Mouse (Mus musculus): Measurements from ENCODE around the gene Ywhag. TPM values are rescaled to one million over a fixed set of nuclear protein-coding genes. Genes with fewer than 3 reads are reported as not detected.
A peak's percentile ranks its signal among the peaks of the same experiment; 100 is the strongest.

The Ywhag gene
- polyA plus RNA-seq, 1 experiment, result 58.1 TPM

GRCm38 (mm10) chr5:135916051-135916565 lies 18.3 kb downstream of the Ywhag start:
- Histone ChIP-seq H3K4me3 (replicated peaks; ENCODE audit: control insufficient read depth, low read depth, low read length) (no peak overlapping the region), H3K27ac (ENCODE audit: control insufficient read depth, insufficient read depth, low read depth, low read length, poor library complexity) (no peak overlapping the region), H3K4me1 (ENCODE audit: control insufficient read depth, insufficient read depth, low read length) (peaks cover 3% of the 10 kb centered on the region)
- TF ChIP-seq CTCF (IDR thresholded peaks at IDR 0.05; ENCODE audit: control insufficient read depth, insufficient read depth, low read length) (no peak), POLR2A (IDR thresholded peaks at IDR 0.05; ENCODE audit: borderline replicate concordance, control insufficient read depth, low read depth, low read length) (no peak)
- WGBS, result 47% methylated on average over 6 of the region's 6 CpGs

GRCm38 (mm10) chr5:135914156-135914555 lies 20.3 kb downstream of the Ywhag start:
- H3K4me1 ChIP-seq (ENCODE audit: control insufficient read depth, insufficient read depth, low read length), result peaks cover 4% of the 10 kb centered on the region

DNA sequence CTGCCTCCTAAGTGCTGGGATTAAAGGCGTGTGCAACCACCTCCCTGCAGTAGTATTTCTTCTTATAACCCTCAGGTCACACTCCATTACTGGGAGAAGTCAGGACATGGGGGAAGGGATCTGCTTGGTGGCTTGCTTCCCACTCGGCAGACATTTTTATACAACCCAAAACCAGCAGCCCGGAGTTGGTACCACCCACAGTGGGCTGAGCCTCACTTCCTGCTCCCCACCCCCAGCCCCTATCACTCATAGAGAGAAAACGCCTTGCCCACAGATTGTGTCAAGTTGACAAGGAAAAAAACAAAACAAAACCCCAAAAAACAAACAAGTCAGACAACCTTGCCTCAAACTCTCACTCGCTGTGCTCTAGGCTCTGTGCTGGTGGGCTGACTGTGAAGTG lies 21.2 kb downstream of the Ywhag start:
- no peak overlapping the region for H3K27ac ChIP-seq (ENCODE audit: control insufficient read depth, insufficient read depth, low read depth, low read length, poor library complexity)
- H3K4me1 ChIP-seq (ENCODE audit: control insufficient read depth, insufficient read depth, low read length), result peaks cover 4% of the 10 kb centered on the region
- WGBS, result 38% methylated on average over 5 of the region's 5 CpGs

More at GRCm38 (mm10) chr5:135914156-135914555, 20.3 kb downstream of the Ywhag start:
- TF ChIP-seq POLR2A (IDR thresholded peaks at IDR 0.05; ENCODE audit: borderline replicate concordance, control insufficient read depth, low read depth, low read length) (no peak), CTCF (IDR thresholded peaks at IDR 0.05; ENCODE audit: control insufficient read depth, insufficient read depth, low read length) (no peak)
- H3K4me3 ChIP-seq (replicated peaks; ENCODE audit: control insufficient read depth, low read depth, low read length), result no peak overlapping the region
- peak overlapping the region; percentile 27 for H3K27ac ChIP-seq (ENCODE audit: control insufficient read depth, insufficient read depth, low read depth, low read length, poor library complexity)
- 60% methylated on average over 6 of the region's 6 CpGs for WGBS

GRCm38 (mm10) chr5:135911633-135912220 lies 22.7 kb downstream of the Ywhag start:
- Histone ChIP-seq H3K4me3 (replicated peaks; ENCODE audit: control insufficient read depth, low read depth, low read length) (no peak overlapping the region), H3K4me1 (ENCODE audit: control insufficient read depth, insufficient read depth, low read length) (peaks cover 4% of the 10 kb centered on the region), H3K27ac (ENCODE audit: control insufficient read depth, insufficient read depth, low read depth, low read length, poor library complexity) (no peak overlapping the region)
- no peak for TF ChIP-seq POLR2A (IDR thresholded peaks at IDR 0.05; ENCODE audit: borderline replicate concordance, control insufficient read depth, low read depth, low read length)
- TF ChIP-seq CTCF (IDR thresholded peaks at IDR 0.05; ENCODE audit: control insufficient read depth, insufficient read depth, low read length), result no peak
- 77% methylated on average over 11 of the region's 11 CpGs for WGBS

More for the DNA sequence above, 21.2 kb downstream of the Ywhag start:
- no peak for TF ChIP-seq CTCF (IDR thresholded peaks at IDR 0.05; ENCODE audit: control insufficient read depth, insufficient read depth, low read length)
- no peak overlapping the region for H3K4me3 ChIP-seq (replicated peaks; ENCODE audit: control insufficient read depth, low read depth, low read length)

DNA sequence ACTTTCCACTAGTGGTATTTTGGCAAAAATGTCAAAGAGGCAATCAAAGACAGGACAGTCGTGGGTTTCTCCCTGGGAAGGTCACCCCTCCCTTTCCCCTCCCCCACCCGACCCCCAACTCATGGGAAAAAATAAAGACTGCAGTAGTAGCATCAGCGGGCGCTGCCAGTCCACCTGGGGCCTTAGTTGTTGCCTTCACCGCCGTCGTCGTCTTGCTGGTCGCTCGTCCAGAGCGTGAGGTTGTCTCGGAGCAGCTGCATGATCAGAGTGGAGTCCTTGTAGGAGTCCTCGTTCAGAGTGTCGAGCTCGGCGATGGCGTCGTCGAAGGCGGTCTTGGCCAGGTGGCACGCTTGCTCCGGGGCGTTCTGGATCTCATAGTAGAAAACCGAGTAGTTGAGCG lies 23.6 kb downstream of the Ywhag start:
- TF ChIP-seq CTCF (IDR thresholded peaks at IDR 0.05; ENCODE audit: control insufficient read depth, insufficient read depth, low read length), result no peak
- TF ChIP-seq POLR2A (IDR thresholded peaks at IDR 0.05; ENCODE audit: borderline replicate concordance, control insufficient read depth, low read depth, low read length), result no peak
- Histone ChIP-seq H3K27ac (ENCODE audit: control insufficient read depth, insufficient read depth, low read depth, low read length, poor library complexity) (no peak overlapping the region), H3K4me1 (ENCODE audit: control insufficient read depth, insufficient read depth, low read length) (peaks cover 5% of the 10 kb centered on the region; the same call in 1 of the 2 replicates), H3K4me3 (replicated peaks; ENCODE audit: control insufficient read depth, low read depth, low read length) (no peak overlapping the region)
- WGBS, result 89% methylated on average over 25 of the region's 25 CpGs

DNA sequence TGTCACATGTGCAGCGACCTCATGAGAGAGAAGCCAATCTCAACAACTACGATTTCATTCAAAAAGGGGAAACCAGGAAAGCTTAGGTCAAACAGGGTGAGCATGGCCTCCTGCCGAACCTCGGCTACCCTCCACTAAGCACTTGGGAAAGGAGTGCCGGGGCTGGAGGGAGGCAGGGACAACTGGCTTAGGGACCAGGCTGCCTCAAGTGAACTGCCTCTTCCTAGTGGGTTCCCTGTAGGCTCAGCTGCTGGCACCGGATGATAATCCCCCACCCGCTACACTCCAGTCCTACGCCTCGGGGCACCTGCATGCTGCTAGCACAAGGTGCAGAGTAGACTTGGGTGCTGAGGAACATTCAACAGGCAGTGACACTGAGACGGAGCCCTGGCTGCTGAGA lies 24.8 kb downstream of the Ywhag start:
- TF ChIP-seq CTCF (IDR thresholded peaks at IDR 0.05; ENCODE audit: control insufficient read depth, insufficient read depth, low read length), result no peak
- TF ChIP-seq POLR2A (IDR thresholded peaks at IDR 0.05; ENCODE audit: borderline replicate concordance, control insufficient read depth, low read depth, low read length), result no peak
- WGBS, result 67% methylated on average over 10 of the region's 10 CpGs
- H3K4me3 ChIP-seq (replicated peaks; ENCODE audit: control insufficient read depth, low read depth, low read length), result no peak overlapping the region
- H3K27ac ChIP-seq (ENCODE audit: control insufficient read depth, insufficient read depth, low read depth, low read length, poor library complexity), result no peak overlapping the region
- H3K4me1 ChIP-seq (ENCODE audit: control insufficient read depth, insufficient read depth, low read length), result peaks cover 5% of the 10 kb centered on the region; the same call in 1 of the 2 replicates

- no peak overlapping the region for H3K4me3 ChIP-seq (replicated peaks; ENCODE audit: control insufficient read depth, low read depth, low read length)
- WGBS, result 67% methylated on average over 16 of the region's 16 CpGs
- H3K27ac ChIP-seq (ENCODE audit: control insufficient read depth, insufficient read depth, low read depth, low read length, poor library complexity), result peak overlapping the region; percentile 29; the same call in 1 of the 2 replicates
- TF ChIP-seq POLR2A (IDR thresholded peaks at IDR 0.05; ENCODE audit: borderline replicate concordance, control insufficient read depth, low read depth, low read length) (no peak), CTCF (IDR thresholded peaks at IDR 0.05; ENCODE audit: control insufficient read depth, insufficient read depth, low read length) (no peak)
- H3K4me1 ChIP-seq (ENCODE audit: control insufficient read depth, insufficient read depth, low read length), result peaks cover 5% of the 10 kb centered on the region; the same call in 1 of the 2 replicates
Measured at GRCm38 (mm10) chr5:135908989-135909388, 25.4 kb downstream of the Ywhag start.

- WGBS, result 80% methylated on average over 12 of the region's 12 CpGs
- peaks cover 8% of the 10 kb centered on the region; the same call in 1 of the 2 replicates for H3K4me1 ChIP-seq (ENCODE audit: control insufficient read depth, insufficient read depth, low read length)
- no peak overlapping the region for H3K27ac ChIP-seq (ENCODE audit: control insufficient read depth, insufficient read depth, low read depth, low read length, poor library complexity)
- TF ChIP-seq CTCF (IDR thresholded peaks at IDR 0.05; ENCODE audit: control insufficient read depth, insufficient read depth, low read length) (no peak), POLR2A (IDR thresholded peaks at IDR 0.05; ENCODE audit: borderline replicate concordance, control insufficient read depth, low read depth, low read length) (no peak)
- H3K4me3 ChIP-seq (replicated peaks; ENCODE audit: control insufficient read depth, low read depth, low read length), result no peak overlapping the region
Measured at GRCm38 (mm10) chr5:135908185-135908584, 26.2 kb downstream of the Ywhag start.
